Mouse (Mus musculus) lung, postnatal 0 days (tissue): ENCODE data around the gene Cdc6. TPM values are rescaled to one million over a fixed set of nuclear protein-coding genes. Genes with fewer than 3 reads are reported as not detected.

Source experiments
- ATAC-seq: fragments of 200-750 bp; cut with Nextera tagmentation; 2 replicates; pipeline ENCODE4 v1.8.0; 2017; ENCODE audit warnings: moderate library complexity
- DNase-seq: peaks from one replicate; pipeline ENCODE4 v3.0.0-alpha.2; 2016; ENCODE audit warnings: low spot score
- H3K27ac ChIP-seq: fragments of 300-500 bp; sonication (generic); 2 replicates; pipeline ENCODE4 v1.5.1; 2014; ENCODE audit warnings: antibody characterized with exemption, mild to moderate bottlenecking, low read length, mixed read lengths
- H3K27me3 ChIP-seq: fragments of 300-500 bp; sonication (generic); replicated peaks from 2 replicates; pipeline ENCODE4 v1.6.1; 2014; ENCODE audit warnings: low read length, mixed read lengths; ENCODE audit not compliant: insufficient read depth
- H3K36me3 ChIP-seq: fragments of 300-500 bp; sonication (generic); 2 replicates; pipeline ENCODE4 v1.6.1; 2014; ENCODE audit warnings: low read length, mixed read lengths; ENCODE audit not compliant: insufficient read depth
- H3K4me1 ChIP-seq: fragments of 300-500 bp; sonication (generic); 2 replicates; pipeline ENCODE4 v1.6.1; 2014; ENCODE audit warnings: antibody characterized with exemption, low read depth, low read length, mixed read lengths; ENCODE audit not compliant: insufficient read depth
- H3K4me2 ChIP-seq: fragments of 300-500 bp; sonication (generic); replicated peaks from 2 replicates; pipeline ENCODE4 v1.6.1; 2014; ENCODE audit warnings: low read depth, mild to moderate bottlenecking, low read length, moderate library complexity, mixed read lengths
- H3K4me3 ChIP-seq: fragments of 300-500 bp; sonication (generic); 2 replicates; pipeline ENCODE4 v1.5.1; 2014; ENCODE audit warnings: low read depth, low read length
- H3K9ac ChIP-seq: fragments of 300-500 bp; sonication (generic); replicated peaks from 2 replicates; pipeline ENCODE4 v1.6.1; 2014; ENCODE audit warnings: low read depth, mild to moderate bottlenecking
- H3K9me3 ChIP-seq: fragments of 300-500 bp; sonication (generic); 2 replicates; pipeline ENCODE4 v1.6.1; 2016; ENCODE audit warnings: low read length, mixed read lengths
- CTCF ChIP-seq: IDR thresholded peaks from 2 replicates; pipeline ENCODE4 v1.5.1; 2016; ENCODE audit warnings: antibody characterized with exemption, mild to moderate bottlenecking
- EP300 ChIP-seq: IDR thresholded peaks from 2 replicates; pipeline ENCODE4 v1.6.1; 2016; ENCODE audit warnings: antibody characterized with exemption, mild to moderate bottlenecking, control low read depth
- WGBS: fragments of 180-500 bp; shearing (Covaris S2); extraction: QIAGEN DNeasy Blood & Tissue Kit; methylation state at CpG from one replicate; pipeline ENCODE4 v1.1.7; 2014; 5-methylcytosine and 5-hydroxymethylcytosine counted together
- polyA plus RNA-seq: library from polyadenylated mRNA; unstranded; fragments of >200 nt; fragmentation: Nextera tagmentation; extraction: Ambion mirVana; gene quantifications from 2 replicates; pipeline ENCODE4 v1.2.1, GENCODE M21; 2015

Gene Cdc6
- polyA plus RNA-seq, 1 experiment from 2014 or later: 2.6 TPM

DNA sequence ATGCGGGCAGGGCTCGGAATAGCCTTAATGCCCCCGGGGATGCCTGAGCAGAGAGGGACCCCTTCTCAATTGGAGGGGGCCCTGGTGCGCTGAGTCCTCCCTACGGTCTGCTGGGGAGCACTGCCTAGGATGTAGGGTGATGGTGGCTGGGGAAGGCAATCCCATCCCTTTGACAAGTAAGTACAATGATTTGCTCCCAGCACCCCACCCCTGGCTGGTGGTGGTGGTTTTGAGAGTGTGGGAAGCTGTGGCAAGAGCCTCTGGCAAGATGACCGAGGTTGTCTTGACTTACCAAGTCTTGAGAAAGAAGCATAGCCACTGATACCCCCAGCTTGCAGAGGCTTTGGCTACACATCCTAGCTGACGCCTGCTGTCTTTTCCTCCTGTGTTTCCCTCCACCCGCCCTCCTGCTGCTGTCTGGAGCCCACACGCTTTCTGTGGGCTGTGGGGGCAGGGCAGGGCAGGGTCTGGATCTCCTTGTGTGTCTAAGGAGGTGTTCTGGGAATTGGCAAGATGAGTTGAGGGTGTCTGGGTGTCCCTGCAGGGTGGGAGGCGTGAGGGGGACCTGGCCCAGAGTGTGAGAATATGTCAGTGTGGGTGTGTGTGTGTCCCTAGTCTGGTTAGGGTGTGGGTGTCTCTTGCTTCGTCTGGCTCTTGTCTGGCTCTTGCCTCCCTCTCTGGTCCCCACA lies 32.5 kb downstream of the Cdc6 start:
- no peak for ATAC-seq
- peak; percentile 72 for DNase-seq
- TF ChIP-seq CTCF: no peak
- peak; percentile 5 for TF ChIP-seq EP300

DNA sequence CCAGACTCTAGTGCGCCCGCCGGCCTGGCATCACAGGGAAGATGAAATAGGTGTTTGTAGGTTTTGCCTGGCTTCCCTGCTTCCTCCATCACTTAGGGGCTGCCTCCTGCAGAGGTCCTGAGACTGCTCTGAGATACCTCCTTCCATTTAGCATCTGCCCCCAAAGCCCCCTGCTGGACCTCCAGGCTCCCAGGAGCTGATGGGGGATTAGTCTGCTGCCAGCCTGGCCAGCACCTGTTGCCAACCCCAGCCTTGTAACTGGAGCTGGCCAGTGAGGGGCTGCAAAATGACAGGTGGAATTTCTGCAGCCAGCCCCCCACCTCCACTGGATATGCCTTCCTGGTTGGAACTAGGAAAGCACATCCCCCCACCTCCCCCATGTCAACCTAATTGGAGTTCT lies 33.2 kb downstream of the Cdc6 start:
- Histone ChIP-seq H3K4me2 (peak overlapping the region; percentile 96), H3K36me3 (no peaks in the 10 kb centered on the region), H3K4me3 (peak overlapping the region; percentile 40), H3K9me3 (no peaks in the 10 kb centered on the region), H3K4me1 (peaks cover 64% of the 10 kb centered on the region), H3K27me3 (no peaks in the 10 kb centered on the region), H3K27ac (peak overlapping the region; percentile 98), H3K9ac (peak overlapping the region; percentile 54; the same call in 1 of the 2 replicates)
- WGBS: 21% methylated on average over 3 of the region's 3 CpGs
- DNase-seq (no peak), ATAC-seq (no peak)
- no peak for TF ChIP-seq CTCF
- no peak for TF ChIP-seq EP300

More for the DNA sequence above, 32.5 kb downstream of the Cdc6 start:
- H3K4me2 ChIP-seq: peak overlapping the region; percentile 96
- no peak overlapping the region; the same call in 1 of the 2 replicates for H3K9ac ChIP-seq
- peaks cover 64% of the 10 kb centered on the region for H3K4me1 ChIP-seq
- WGBS: 38% methylated on average over 11 of the region's 11 CpGs
- peak overlapping the region; percentile 98; the same call in 1 of the 2 replicates for H3K27ac ChIP-seq
- peak overlapping the region; percentile 69; the same call in 1 of the 2 replicates for H3K4me3 ChIP-seq
- no peaks in the 10 kb centered on the region for H3K27me3 ChIP-seq
- no peaks in the 10 kb centered on the region for H3K9me3 ChIP-seq
- H3K36me3 ChIP-seq: no peaks in the 10 kb centered on the region

DNA sequence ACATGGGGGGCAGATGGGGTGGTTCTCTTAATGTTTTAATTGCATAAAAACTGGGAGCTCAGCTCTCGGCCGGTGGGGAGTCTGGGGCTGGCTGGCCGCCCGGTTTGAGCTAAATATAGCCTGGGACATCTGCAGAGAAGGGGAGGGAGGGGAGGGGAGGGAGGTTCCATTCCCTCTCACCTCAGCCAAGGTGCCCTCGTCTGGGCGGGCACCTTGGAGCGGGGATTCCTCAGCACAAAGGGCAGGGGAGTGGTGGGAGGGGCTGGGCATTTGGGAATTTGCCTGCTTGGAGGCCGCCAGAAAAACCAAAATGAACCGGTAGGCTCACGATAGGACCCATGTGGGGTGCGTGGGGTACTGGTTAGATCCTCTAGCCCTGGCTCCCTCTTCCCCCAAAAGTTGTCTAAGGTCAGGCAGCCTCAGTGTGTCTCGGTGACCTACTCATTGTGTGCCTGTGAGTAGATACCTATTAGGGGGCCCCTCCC lies 33.8 kb downstream of the Cdc6 start:
- no peaks in the 10 kb centered on the region for H3K27me3 ChIP-seq
- H3K4me1 ChIP-seq: peaks cover 64% of the 10 kb centered on the region
- H3K9me3 ChIP-seq: no peaks in the 10 kb centered on the region
- DNase-seq (peak; percentile 84), ATAC-seq (peak; percentile 9; the same call in 1 of the 2 replicates)
- H3K9ac ChIP-seq: peak overlapping the region; percentile 54
- peak overlapping the region; percentile 96 for H3K4me2 ChIP-seq
- 3% methylated on average over 12 of the region's 12 CpGs for WGBS
- H3K4me3 ChIP-seq: peak overlapping the region; percentile 40
- peak overlapping the region; percentile 98 for H3K27ac ChIP-seq
- H3K36me3 ChIP-seq: no peaks in the 10 kb centered on the region
- no peak for TF ChIP-seq EP300
- no peak for TF ChIP-seq CTCF

DNA sequence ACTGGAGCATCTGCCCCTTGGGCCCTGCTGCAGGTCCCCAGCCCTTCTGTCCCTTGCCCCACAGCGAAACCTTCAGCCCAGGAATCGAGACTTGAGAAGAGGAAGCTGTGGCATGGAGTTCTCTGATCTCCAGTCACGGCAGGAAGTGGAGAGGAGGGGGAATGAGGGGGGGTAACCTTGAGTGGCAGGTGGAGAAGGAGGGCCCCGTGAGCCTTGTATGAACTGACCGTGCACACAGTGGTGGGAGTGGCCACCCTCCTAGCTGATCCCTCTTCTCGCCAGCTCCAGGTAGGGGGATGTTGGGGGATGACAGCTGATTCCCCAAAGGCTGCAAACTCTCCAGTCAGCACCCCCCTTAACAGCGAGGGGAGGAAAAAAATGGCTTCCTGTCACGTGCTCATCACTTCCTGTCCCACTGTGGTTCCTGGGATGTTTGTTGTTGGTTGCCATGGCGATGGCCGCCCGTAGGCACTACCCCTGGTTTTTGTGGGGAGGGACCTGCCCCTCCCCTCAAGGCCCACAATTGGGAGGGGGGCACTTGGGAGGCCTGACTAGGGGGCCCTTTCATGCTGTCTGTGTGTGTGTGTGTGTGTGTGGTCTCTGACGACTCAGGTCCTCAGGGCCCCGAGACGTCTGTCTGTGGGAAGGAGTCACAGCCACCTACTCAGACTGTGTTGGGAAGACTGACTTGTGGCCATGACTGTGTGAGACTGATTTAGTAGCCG lies 34.4 kb downstream of the Cdc6 start:
- Histone ChIP-seq H3K4me3 (peak overlapping the region; percentile 40), H3K9ac (peak overlapping the region; percentile 54), H3K4me1 (peaks cover 59% of the 10 kb centered on the region), H3K27me3 (no peaks in the 10 kb centered on the region), H3K4me2 (peak overlapping the region; percentile 96), H3K27ac (peak overlapping the region; percentile 98), H3K36me3 (no peaks in the 10 kb centered on the region), H3K9me3 (no peaks in the 10 kb centered on the region)
- peak; percentile 98 for DNase-seq
- WGBS: 4% methylated on average over 15 of the region's 15 CpGs
- peak; percentile 54 for ATAC-seq
- TF ChIP-seq EP300: peak; percentile 94
- TF ChIP-seq CTCF: no peak

DNA sequence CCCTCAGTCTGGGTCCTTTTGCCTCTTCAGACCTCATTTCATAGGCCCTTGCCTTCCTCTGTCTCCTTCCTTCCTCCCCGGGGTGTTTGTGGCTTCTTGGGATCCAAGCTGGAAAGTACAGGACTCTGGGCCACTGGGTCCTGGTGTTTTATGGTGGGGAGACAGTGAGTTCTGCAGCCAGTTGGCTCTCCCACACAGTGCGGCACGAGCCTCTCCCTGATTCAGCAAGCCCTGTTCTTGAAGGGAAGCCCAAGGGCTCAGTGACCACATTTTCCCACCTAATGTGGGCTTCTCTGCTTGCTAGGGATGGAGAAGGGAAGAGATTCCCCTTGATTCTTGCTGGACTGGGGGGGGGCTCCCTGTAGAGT lies 34.9 kb downstream of the Cdc6 start:
- WGBS: 18% methylated on average over 3 of the region's 3 CpGs
- H3K27me3 ChIP-seq: no peaks in the 10 kb centered on the region
- peaks cover 59% of the 10 kb centered on the region for H3K4me1 ChIP-seq
- peak overlapping the region; percentile 32; the same call in 1 of the 2 replicates for H3K9ac ChIP-seq
- H3K27ac ChIP-seq: peak overlapping the region; percentile 98
- no peak for DNase-seq
- peak overlapping the region; percentile 96 for H3K4me2 ChIP-seq
- peak overlapping the region; percentile 40; the same call in 1 of the 2 replicates for H3K4me3 ChIP-seq
- TF ChIP-seq EP300 (no peak), CTCF (no peak)
- ATAC-seq: no peak; the same call in 1 of the 2 replicates
- H3K9me3 ChIP-seq: no peaks in the 10 kb centered on the region
- no peaks in the 10 kb centered on the region for H3K36me3 ChIP-seq
